Mouse (Mus musculus) left cerebral cortex, adult 9 months (tissue): Measurements from ENCODE around the gene Clec4a2.
"Not testable (repeated sequence)": the region's sequence is repeated elsewhere in the genome, so short reads cannot be mapped to it uniquely, and the experiment has no call there.

Experiments
- DNase-seq, 2 experiments: peaks; one replicate each; pipeline ENCODE4 v3.0.0; 2022; ENCODE audit warnings: low spot score in 2 of 2

Gene Clec4a2

GRCm38 (mm10) chr6:123106128-123106527, at the start of gene Clec4a2:
Gene Clec4a2 (plus strand): TSS chr6:123106428.
- not testable (repeated sequence) for DNase-seq

GRCm38 (mm10) chr6:123095125-123095843, 10.9 kb upstream of the Clec4a2 start:
- DNase-seq = no peak

GRCm38 (mm10) chr6:123123195-123123594, 17.0 kb downstream of the Clec4a2 start:
- no peak for DNase-seq

GRCm38 (mm10) chr6:123127173-123127572, 20.9 kb downstream of the Clec4a2 start:
- DNase-seq = no peak

GRCm38 (mm10) chr6:123137766-123138526, 31.7 kb downstream of the Clec4a2 start:
- not testable (repeated sequence) for DNase-seq

GRCm38 (mm10) chr6:123170106-123170505, 63.9 kb downstream of the Clec4a2 start:
- no peak for DNase-seq

GRCm38 (mm10) chr6:123171040-123171439, 64.8 kb downstream of the Clec4a2 start:
- DNase-seq = no peak

GRCm38 (mm10) chr6:123172593-123172992, 66.4 kb downstream of the Clec4a2 start, which contains the start of gene Clec4b2:
Gene Clec4b2 (plus strand): TSS chr6:123172893.
- DNase-seq = no peak

GRCm38 (mm10) chr6:123175549-123175948, 69.3 kb downstream of the Clec4a2 start:
- no peak for DNase-seq

- not testable (repeated sequence) for DNase-seq
These were observed 78.6 kb downstream of the Clec4a2 start for GRCm38 (mm10) chr6:123184862-123185261.
